Mouse (Mus musculus): ENCODE measurements around the gene 4930503B20Rik. TPM values are rescaled to one million over a fixed set of nuclear protein-coding genes. Genes with fewer than 3 reads are reported as not detected.

4930503B20Rik gene
- polyA plus RNA-seq (2014; fragmentation: Nextera tagmentation; extraction: Ambion mirVana): not detected in 2 replicates

DNA sequence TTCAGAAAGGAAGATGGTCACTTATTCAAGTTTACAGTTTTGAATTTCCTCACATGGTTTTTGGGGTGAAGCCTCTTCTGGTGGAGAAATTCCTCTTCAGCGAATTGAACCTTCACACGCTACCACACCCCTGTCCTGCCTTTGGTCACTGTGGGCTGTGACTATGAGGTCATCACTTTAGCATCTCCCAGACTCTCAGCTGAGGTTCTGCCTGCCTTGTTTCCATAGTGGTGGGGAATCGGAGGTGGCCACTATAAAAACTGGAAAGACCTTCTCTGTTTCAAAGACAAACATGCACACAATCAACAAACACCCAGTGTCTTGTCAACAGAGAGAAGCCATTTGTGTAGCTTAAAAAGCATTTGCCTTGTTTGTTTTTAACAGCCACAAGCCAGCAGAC, at the start of gene 4930503B20Rik:
Gene 4930503B20Rik (minus strand): TSS at position 101 of the 400 bp plus-strand sequence.
- DNase-seq (ENCODE audit: low spot score) (no peak), ATAC-seq (ENCODE audit: insufficient read depth, low FRiP score, low TSS enrichment) (no peak)
- 79% methylated on average over 3 of the region's 3 CpGs for WGBS
- H3K27ac ChIP-seq (ENCODE audit: low read depth, low read length): no peak within 1 kb of the TSS
- H3K4me3 ChIP-seq (ENCODE audit: low read depth, low read length): no peak within 1 kb of the TSS
- H3K9me3 ChIP-seq (ENCODE audit: control insufficient read depth, low read length): no peaks in the 10 kb centered on the region
- no peaks in the 10 kb centered on the region for H3K36me3 ChIP-seq (ENCODE audit: control insufficient read depth, insufficient read depth, low read length)
- H3K9ac ChIP-seq (ENCODE audit: low read length): no peak within 1 kb of the TSS
- H3K27me3 ChIP-seq (ENCODE audit: control insufficient read depth, insufficient read depth, low read length): no peaks in the 10 kb centered on the region
- no peak within 1 kb of the TSS for H3K4me2 ChIP-seq (ENCODE audit: low read depth)
- H3K4me1 ChIP-seq (ENCODE audit: control insufficient read depth, insufficient read depth, low read length): no peaks in the 10 kb centered on the region

DNA sequence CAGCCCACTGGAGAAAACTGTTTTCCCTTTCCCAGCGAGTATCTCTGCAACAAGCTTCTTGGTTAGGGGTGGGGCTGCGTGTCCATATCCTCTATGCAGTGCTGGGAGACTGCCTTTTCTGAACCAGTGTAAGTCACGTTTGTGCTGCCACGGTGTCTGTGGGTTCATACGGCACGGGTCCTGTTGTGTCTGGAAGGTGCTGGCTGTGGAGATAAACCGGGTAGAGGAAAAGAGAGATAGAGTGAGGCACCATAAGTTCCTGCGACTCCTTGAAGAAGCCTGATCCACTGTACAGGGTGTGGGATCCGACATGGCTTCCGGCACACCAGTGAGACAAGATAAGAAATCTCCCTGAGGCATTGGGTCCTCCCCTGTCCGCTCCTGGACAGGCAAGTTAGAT, 48.9 kb upstream of the 4930503B20Rik start:
- DNase-seq (ENCODE audit: low spot score): no peak
- H3K4me3 ChIP-seq (ENCODE audit: low read depth, low read length): no peak overlapping the region
- no peaks in the 10 kb centered on the region for H3K36me3 ChIP-seq (ENCODE audit: control insufficient read depth, insufficient read depth, low read length)
- H3K9me3 ChIP-seq (ENCODE audit: control insufficient read depth, low read length): no peaks in the 10 kb centered on the region
- H3K4me1 ChIP-seq (ENCODE audit: control insufficient read depth, insufficient read depth, low read length): no peaks in the 10 kb centered on the region
- ATAC-seq (ENCODE audit: insufficient read depth, low FRiP score, low TSS enrichment): no peak
- H3K4me2 ChIP-seq (ENCODE audit: low read depth): no peak overlapping the region
- no peaks in the 10 kb centered on the region for H3K27me3 ChIP-seq (ENCODE audit: control insufficient read depth, insufficient read depth, low read length)
- H3K27ac ChIP-seq (ENCODE audit: low read depth, low read length): no peak overlapping the region
- no peak overlapping the region for H3K9ac ChIP-seq (ENCODE audit: low read length)
- 86% methylated on average over 11 of the region's 11 CpGs for WGBS

DNA sequence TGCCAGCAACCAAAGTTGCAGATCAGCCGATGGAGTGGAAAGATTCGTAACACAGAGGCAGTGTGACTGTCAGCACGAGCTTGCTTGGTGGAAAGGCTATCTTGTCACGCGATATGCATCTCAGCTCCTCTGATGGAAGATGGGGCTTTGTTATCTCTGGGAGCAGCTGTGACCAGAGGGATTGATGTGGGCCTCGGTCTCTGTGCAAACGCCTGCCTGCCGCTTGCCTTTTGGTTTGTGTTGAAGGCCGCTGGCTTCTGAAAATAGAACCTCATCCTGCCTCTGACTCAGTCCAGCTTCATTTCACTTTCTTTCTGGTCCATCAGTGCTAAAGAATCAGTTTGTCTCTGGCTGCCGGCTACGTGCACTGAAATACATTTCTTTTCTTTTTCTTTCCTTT, 47.9 kb upstream of the 4930503B20Rik start:
- H3K27ac ChIP-seq (ENCODE audit: low read depth, low read length): no peak overlapping the region
- H3K4me1 ChIP-seq (ENCODE audit: control insufficient read depth, insufficient read depth, low read length): no peaks in the 10 kb centered on the region
- ATAC-seq (ENCODE audit: insufficient read depth, low FRiP score, low TSS enrichment) (no peak), DNase-seq (ENCODE audit: low spot score) (no peak)
- no peak overlapping the region for H3K9ac ChIP-seq (ENCODE audit: low read length)
- H3K36me3 ChIP-seq (ENCODE audit: control insufficient read depth, insufficient read depth, low read length): no peaks in the 10 kb centered on the region
- 70% methylated on average over 11 of the region's 11 CpGs for WGBS
- H3K4me3 ChIP-seq (ENCODE audit: low read depth, low read length): no peak overlapping the region
- no peaks in the 10 kb centered on the region for H3K27me3 ChIP-seq (ENCODE audit: control insufficient read depth, insufficient read depth, low read length)
- no peaks in the 10 kb centered on the region for H3K9me3 ChIP-seq (ENCODE audit: control insufficient read depth, low read length)
- H3K4me2 ChIP-seq (ENCODE audit: low read depth): no peak overlapping the region

GRCm38 (mm10) chr3:146692547-146692946, 41.4 kb upstream of the 4930503B20Rik start:
- 87% methylated on average over 5 of the region's 5 CpGs for WGBS
- H3K27ac ChIP-seq (ENCODE audit: low read depth, low read length): no peak overlapping the region

GRCm38 (mm10) chr3:146687121-146687725, 36.1 kb upstream of the 4930503B20Rik start:
- Histone ChIP-seq H3K9ac (ENCODE audit: low read length) (no peak overlapping the region), H3K27me3 (ENCODE audit: control insufficient read depth, insufficient read depth, low read length) (0 out of 2 replicates have a peak, but pooled peaks cover 2% of the 10 kb centered on the region), H3K4me1 (ENCODE audit: control insufficient read depth, insufficient read depth, low read length) (no peaks in the 10 kb centered on the region), H3K4me3 (ENCODE audit: low read depth, low read length) (no peak overlapping the region), H3K4me2 (ENCODE audit: low read depth) (no peak overlapping the region), H3K9me3 (ENCODE audit: control insufficient read depth, low read length) (no peaks in the 10 kb centered on the region), H3K27ac (ENCODE audit: low read depth, low read length) (no peak overlapping the region), H3K36me3 (ENCODE audit: control insufficient read depth, insufficient read depth, low read length) (no peaks in the 10 kb centered on the region)
- 88% methylated on average over 4 of the region's 4 CpGs for WGBS
- DNase-seq (ENCODE audit: low spot score) (no peak), ATAC-seq (ENCODE audit: insufficient read depth, low FRiP score, low TSS enrichment) (no peak)

More at GRCm38 (mm10) chr3:146692547-146692946, 41.4 kb upstream of the 4930503B20Rik start:
- no peaks in the 10 kb centered on the region for H3K36me3 ChIP-seq (ENCODE audit: control insufficient read depth, insufficient read depth, low read length)
- H3K27me3 ChIP-seq (ENCODE audit: control insufficient read depth, insufficient read depth, low read length): no peaks in the 10 kb centered on the region
- H3K9ac ChIP-seq (ENCODE audit: low read length): no peak overlapping the region
- no peak for ATAC-seq (ENCODE audit: insufficient read depth, low FRiP score, low TSS enrichment)
- DNase-seq (ENCODE audit: low spot score): no peak
- no peaks in the 10 kb centered on the region for H3K9me3 ChIP-seq (ENCODE audit: control insufficient read depth, low read length)
- no peaks in the 10 kb centered on the region for H3K4me1 ChIP-seq (ENCODE audit: control insufficient read depth, insufficient read depth, low read length)
- H3K4me2 ChIP-seq (ENCODE audit: low read depth): no peak overlapping the region
- H3K4me3 ChIP-seq (ENCODE audit: low read depth, low read length): no peak overlapping the region

- Histone ChIP-seq H3K27ac (ENCODE audit: low read depth, low read length) (no peak overlapping the region), H3K9ac (ENCODE audit: low read length) (no peak overlapping the region), H3K4me3 (ENCODE audit: low read depth, low read length) (no peak overlapping the region), H3K4me1 (ENCODE audit: control insufficient read depth, insufficient read depth, low read length) (no peaks in the 10 kb centered on the region), H3K9me3 (ENCODE audit: control insufficient read depth, low read length) (no peaks in the 10 kb centered on the region), H3K4me2 (ENCODE audit: low read depth) (no peak overlapping the region), H3K27me3 (ENCODE audit: control insufficient read depth, insufficient read depth, low read length) (0 out of 2 replicates have a peak, but pooled peaks cover 2% of the 10 kb centered on the region), H3K36me3 (ENCODE audit: control insufficient read depth, insufficient read depth, low read length) (no peaks in the 10 kb centered on the region)
- ATAC-seq (ENCODE audit: insufficient read depth, low FRiP score, low TSS enrichment) (no peak), DNase-seq (ENCODE audit: low spot score) (no peak)
- WGBS: 93% methylated on average over 8 of the region's 8 CpGs
These were observed 35.3 kb upstream of the 4930503B20Rik start for GRCm38 (mm10) chr3:146686428-146686827.

GRCm38 (mm10) chr3:146684811-146685675, 33.9 kb upstream of the 4930503B20Rik start, which contains the start of gene Samd13:
Gene Samd13 (minus strand): TSS chr3:146685592.
- peak within 1 kb of the TSS; percentile 54 for H3K4me3 ChIP-seq (ENCODE audit: low read depth, low read length)
- peak; percentile 96 for ATAC-seq (ENCODE audit: insufficient read depth, low FRiP score, low TSS enrichment)
- no peaks in the 10 kb centered on the region for H3K4me1 ChIP-seq (ENCODE audit: control insufficient read depth, insufficient read depth, low read length)
- H3K9ac ChIP-seq (ENCODE audit: low read length): peak within 1 kb of the TSS; percentile 58
- H3K27ac ChIP-seq (ENCODE audit: low read depth, low read length): no peak within 1 kb of the TSS
- WGBS: 4% methylated on average over 50 of the region's 50 CpGs
- peak; percentile 85 for DNase-seq (ENCODE audit: low spot score)
- 0 out of 2 replicates have a peak, but pooled peaks cover 2% of the 10 kb centered on the region for H3K27me3 ChIP-seq (ENCODE audit: control insufficient read depth, insufficient read depth, low read length)
- peak within 1 kb of the TSS; percentile 87 for H3K4me2 ChIP-seq (ENCODE audit: low read depth)
- H3K36me3 ChIP-seq (ENCODE audit: control insufficient read depth, insufficient read depth, low read length): no peaks in the 10 kb centered on the region
- no peaks in the 10 kb centered on the region for H3K9me3 ChIP-seq (ENCODE audit: control insufficient read depth, low read length)

GRCm38 (mm10) chr3:146683095-146683494, 32.0 kb upstream of the 4930503B20Rik start:
- Histone ChIP-seq H3K4me3 (ENCODE audit: low read depth, low read length) (no peak overlapping the region), H3K27ac (ENCODE audit: low read depth, low read length) (no peak overlapping the region), H3K27me3 (ENCODE audit: control insufficient read depth, insufficient read depth, low read length) (0 out of 2 replicates have a peak, but pooled peaks cover 2% of the 10 kb centered on the region), H3K36me3 (ENCODE audit: control insufficient read depth, insufficient read depth, low read length) (no peaks in the 10 kb centered on the region), H3K9ac (ENCODE audit: low read length) (no peak overlapping the region), H3K4me2 (ENCODE audit: low read depth) (no peak overlapping the region), H3K9me3 (ENCODE audit: control insufficient read depth, low read length) (no peaks in the 10 kb centered on the region), H3K4me1 (ENCODE audit: control insufficient read depth, insufficient read depth, low read length) (no peaks in the 10 kb centered on the region)
- WGBS: 90% methylated on average over 2 of the region's 2 CpGs
- ATAC-seq (ENCODE audit: insufficient read depth, low FRiP score, low TSS enrichment): no peak
- no peak for DNase-seq (ENCODE audit: low spot score)
